Mouse (Mus musculus) CH12.LX (cell line): Measurements from ENCODE around the gene Nat14. TPM values are rescaled to one million over a fixed set of nuclear protein-coding genes. Genes with fewer than 3 reads are reported as not detected.

Experiments used
- DNase-seq: peaks from one replicate; pipeline ENCODE4 v3.0.0-alpha.2; 2013; ENCODE audit errors: extremely low read depth
- H3K27ac ChIP-seq: 2 replicates; pipeline ENCODE4 v1.5.1; 2012; ENCODE audit warnings: low read depth, mild to moderate bottlenecking, control low read depth, moderate library complexity; ENCODE audit not compliant: insufficient read depth
- H3K27me3 ChIP-seq: replicated peaks from 2 replicates; pipeline ENCODE3; 2012; ENCODE audit warnings: inconsistent platforms
- H3K36me3 ChIP-seq, 2 experiments: replicated peaks in 1 of 2; 2 replicates each; pipeline versions ENCODE3 to v1.6.1; 2012; ENCODE audit warnings: inconsistent platforms in 1 of 2, low read length in 1 of 2, mild to moderate bottlenecking in 1 of 2, mixed read lengths in 1 of 2, moderate library complexity in 1 of 2; ENCODE audit not compliant: control insufficient read depth in 1 of 2, insufficient read depth in 1 of 2
- H3K4me1 ChIP-seq, 2 experiments: 2 replicates each; pipeline ENCODE4 v1.6.1; 2012; ENCODE audit warnings: inconsistent platforms in 1 of 2, moderate library complexity in 1 of 2; ENCODE audit not compliant: insufficient read depth in 2 of 2, control insufficient read depth in 1 of 2
- H3K4me2 ChIP-seq: 2 replicates; pipeline ENCODE4 v1.6.1; 2012; ENCODE audit warnings: low read depth, mild to moderate bottlenecking, control low read depth; ENCODE audit not compliant: poor library complexity, insufficient read depth, severe bottlenecking
- H3K4me3 ChIP-seq, 3 experiments: fragments of 150-350 bp in 1 of 3; sonication (generic) in 1 of 3; replicated peaks in 1 of 3; 2 replicates each; pipeline versions ENCODE3 to v1.5.1; 2011 to 2012; ENCODE audit warnings: low read depth in 2 of 3, low read length in 2 of 3, mild to moderate bottlenecking in 2 of 3, moderate library complexity in 2 of 3, control low read depth in 1 of 3, improper control_type of control experiment in 1 of 3, inconsistent platforms in 1 of 3, mixed read lengths in 1 of 3; ENCODE audit not compliant: poor library complexity in 1 of 3
- H3K79me2 ChIP-seq: replicated peaks from 2 replicates; pipeline ENCODE4 v1.6.1; 2012; ENCODE audit warnings: mild to moderate bottlenecking, moderate library complexity; ENCODE audit not compliant: control insufficient read depth, poor library complexity, insufficient read depth, severe bottlenecking; ENCODE audit errors: extremely low read depth
- H3K9ac ChIP-seq: 2 replicates; pipeline ENCODE4 v1.6.1; 2012; ENCODE audit warnings: low read depth, mild to moderate bottlenecking, control low read depth, moderate library complexity; ENCODE audit not compliant: insufficient read depth
- H3K9me3 ChIP-seq: replicated peaks from 2 replicates; pipeline ENCODE3; 2012; ENCODE audit warnings: low read length, inconsistent platforms, mixed read lengths
- BHLHE40 ChIP-seq: IDR thresholded peaks from 2 replicates; pipeline ENCODE4 v1.6.1; 2011; ENCODE audit warnings: mild to moderate bottlenecking, low read depth, low read length, improper control_type of control experiment
- CTCF ChIP-seq, 2 experiments: IDR thresholded peaks in 1 of 2; conservative IDR thresholded peaks in 1 of 2; 2 replicates each; pipeline ENCODE4 v1.5.1; 2011 to 2012; ENCODE audit warnings: low read depth in 2 of 2, low read length in 2 of 2, improper control_type of control experiment in 1 of 2, inconsistent platforms in 1 of 2, mild to moderate bottlenecking in 1 of 2, moderate library complexity in 1 of 2
- E2F4 ChIP-seq: IDR thresholded peaks from 2 replicates; pipeline ENCODE4 v1.6.1; 2011; ENCODE audit warnings: low read depth, low read length, improper control_type of control experiment; ENCODE audit not compliant: insufficient replicate concordance
- ELF1 ChIP-seq: IDR thresholded peaks from 2 replicates; pipeline ENCODE4 v1.6.1; 2014; ENCODE audit warnings: low read depth, mild to moderate bottlenecking, inconsistent platforms, low read length, improper control_type of control experiment
- EP300 ChIP-seq: IDR thresholded peaks from 2 replicates; pipeline ENCODE4 v1.6.1; 2011; ENCODE audit warnings: low read length, improper control_type of control experiment
- GABPA ChIP-seq: IDR thresholded peaks from 2 replicates; pipeline ENCODE4 v1.6.1; 2012; ENCODE audit warnings: low read depth, low read length, improper control_type of control experiment, inconsistent platforms; ENCODE audit not compliant: insufficient replicate concordance
- JUND ChIP-seq: conservative IDR thresholded peaks from 2 replicates; pipeline ENCODE4 v1.6.1; 2011; ENCODE audit warnings: low read depth, low read length, improper control_type of control experiment
- MAFK ChIP-seq: IDR thresholded peaks from 2 replicates; pipeline ENCODE4 v1.6.1; 2011; ENCODE audit warnings: low read length, improper control_type of control experiment; ENCODE audit not compliant: insufficient replicate concordance
- MAX ChIP-seq: IDR thresholded peaks from 2 replicates; pipeline ENCODE4 v1.6.1; 2011; ENCODE audit warnings: low read length, improper control_type of control experiment
- MAZ ChIP-seq: IDR thresholded peaks from 2 replicates; pipeline ENCODE4 v1.6.1; 2012; ENCODE audit warnings: low read depth, mild to moderate bottlenecking, inconsistent platforms, low read length, improper control_type of control experiment, moderate library complexity
- NELFE ChIP-seq: IDR thresholded peaks from 2 replicates; pipeline ENCODE4 v1.6.1; 2011; ENCODE audit warnings: low read depth, low read length, improper control_type of control experiment
- PAX5 ChIP-seq: IDR thresholded peaks from 2 replicates; pipeline ENCODE4 v1.6.1; 2012; ENCODE audit warnings: low read length, inconsistent platforms, mixed read lengths
- POLR2A ChIP-seq: IDR thresholded peaks from 2 replicates; pipeline ENCODE4 v1.6.1; 2011; ENCODE audit warnings: low read depth, mild to moderate bottlenecking, improper control_type of control experiment, low read length
- POLR2AphosphoS2 ChIP-seq: IDR thresholded peaks from 2 replicates; pipeline ENCODE4 v1.6.1; 2011; ENCODE audit warnings: low read depth, low read length, improper control_type of control experiment
- USF2 ChIP-seq: conservative IDR thresholded peaks from 2 replicates; pipeline ENCODE4 v1.6.1; 2011; ENCODE audit warnings: low read depth, low read length, improper control_type of control experiment
- ZKSCAN1 ChIP-seq: IDR thresholded peaks from 2 replicates; pipeline ENCODE4 v1.6.1; 2012; ENCODE audit warnings: low read depth, inconsistent platforms, low read length, improper control_type of control experiment, borderline replicate concordance
- ZMIZ1 ChIP-seq: IDR thresholded peaks from 2 replicates; pipeline ENCODE4 v1.6.1; 2012; ENCODE audit warnings: low read depth, mild to moderate bottlenecking, inconsistent platforms, low read length, improper control_type of control experiment
- dilution Hi-C: fragments of 300-500 bp; cut with MboI; formaldehyde crosslinking; loops from 2 replicates; pipeline ENCODE4 v1.14.3; 2020; ENCODE audit warnings: low sequenced_read_pairs; ENCODE audit not compliant: extremely low pct_unique_long_range_greater_than_20kb, extremely low pct_ligation_motif_present
- in situ Hi-C: fragments of 300-500 bp; cut with MboI; formaldehyde crosslinking; loops from 3 replicates; pipeline ENCODE4 v1.14.3; 2019; ENCODE audit warnings: low sequenced_read_pairs, low pct_ligation_motif_present, low pct_unique_long_range_greater_than_20kb, mixed read lengths
- polyA plus RNA-seq: library from polyadenylated mRNA; unstranded; fragments of >175 nt; gene quantifications from 2 replicates; pipeline ENCODE4 v1.2.1, GENCODE M21; 2012; ENCODE audit warnings: low read depth; ENCODE audit not compliant: insufficient read length
- total RNA-seq, 2 experiments: library from RNA; depleted of rRNA; stranded (reverse); fragments of 300-350 nt in 1 of 2; fragments of >200 nt in 1 of 2; gene quantifications; 2 replicates each; pipeline ENCODE4 v1.2.3; 2012 to 2014

Gene Nat14
- total and polyA plus RNA-seq, 3 experiments = 0.27 to 1.3 (median 0.97) TPM

- in situ Hi-C loops = loop anchor here (10.0 kb wide), 1 partner anchor 383 kb away; no protein-coding TSS in a partner anchor
- TF ChIP-seq ZKSCAN1 (no peak), ZMIZ1 (no peak), USF2 (no peak), PAX5 (no peak), MAZ (no peak), MAFK (no peak), JUND (no peak), POLR2AphosphoS2 (no peak)
- dilution Hi-C loops = no loop called here
Measured at GRCm38 (mm10) chr7:4947855-4948254, 26.0 kb downstream of the Nat14 start.

GRCm38 (mm10) chr7:4948386-4948785 lies 26.6 kb downstream of the Nat14 start:
- dilution Hi-C loops = no loop called here

More at GRCm38 (mm10) chr7:4947855-4948254, 26.0 kb downstream of the Nat14 start:
- Histone ChIP-seq H3K4me3 (no peak overlapping the region), H3K79me2 (no peaks in the 10 kb centered on the region), H3K4me2 (no peak overlapping the region), H3K36me3 (peaks cover 0 to 9% of the 10 kb centered on the region in 2 experiments), H3K9ac (no peak overlapping the region), H3K27me3 (peaks cover 1% of the 10 kb centered on the region), H3K27ac (no peak overlapping the region), H3K9me3 (peaks cover 2% of the 10 kb centered on the region), H3K4me1 (peaks cover 3 to 5% of the 10 kb centered on the region in 2 experiments; a peak in 1 of 4 replicates)
- no peak for DNase-seq

More at GRCm38 (mm10) chr7:4948386-4948785, 26.6 kb downstream of the Nat14 start:
- H3K4me1 ChIP-seq = peaks cover 3 to 4% of the 10 kb centered on the region in 2 experiments; a peak in 1 of 4 replicates
- no peak overlapping the region for H3K27ac ChIP-seq
- peaks cover 1% of the 10 kb centered on the region for H3K27me3 ChIP-seq
- H3K9me3 ChIP-seq = peaks cover 2% of the 10 kb centered on the region
- no peaks in the 10 kb centered on the region for H3K79me2 ChIP-seq
- in situ Hi-C loops = loop anchor here (10.0 kb wide), 1 partner anchor 384 kb away; no protein-coding TSS in a partner anchor
- no peak for DNase-seq
- H3K36me3 ChIP-seq = peaks cover 0 to 9% of the 10 kb centered on the region in 2 experiments
- no peak overlapping the region for H3K4me3 ChIP-seq
- no peak overlapping the region for H3K4me2 ChIP-seq
- TF ChIP-seq EP300 (no peak), CTCF (conservative IDR thresholded peaks at IDR 0.05 in 1 of 2, IDR thresholded peaks at IDR 0.05 in 1 of 2; ENCODE audit: low read depth in 2 of 2, low read length in 2 of 2) (no peak), BHLHE40 (no peak), E2F4 (no peak), MAX (no peak), GABPA (no peak), POLR2A (no peak), ELF1 (no peak), NELFE (no peak)
- TF ChIP-seq, all 38 proteins: peak for 0
- no peak overlapping the region for H3K9ac ChIP-seq
